Mouse (Mus musculus) ES-E14 (cell line): Measurements from ENCODE around the gene Dnttip1. TPM values are rescaled to one million over a fixed set of nuclear protein-coding genes. Genes with fewer than 3 reads are reported as not detected.

Experiments
- DNase-seq: peaks from one replicate; pipeline ENCODE4 v3.0.0-alpha.2; 2013; ENCODE audit warnings: low read depth, low spot score
- H3K27ac ChIP-seq: 2 replicates; pipeline ENCODE4 v1.5.1; 2012; ENCODE audit warnings: low read depth, mild to moderate bottlenecking, low read length, moderate library complexity, mixed read lengths; ENCODE audit not compliant: poor library complexity, insufficient read depth, severe bottlenecking
- H3K36me3 ChIP-seq: 2 replicates; pipeline ENCODE4 v1.6.1; 2012; ENCODE audit warnings: mild to moderate bottlenecking, low read length, moderate library complexity, mixed read lengths; ENCODE audit not compliant: control insufficient read depth, poor library complexity, insufficient read depth, severe bottlenecking
- H3K4me1 ChIP-seq, 2 experiments: fragments of 150-350 bp in 1 of 2; sonication (generic) in 1 of 2; 2 replicates each; pipeline ENCODE4 v1.6.1; 2012; ENCODE audit warnings: low read length in 2 of 2, mild to moderate bottlenecking in 1 of 2, mixed read lengths in 1 of 2; ENCODE audit not compliant: control insufficient read depth in 2 of 2, insufficient read depth in 2 of 2, poor library complexity in 1 of 2
- H3K4me3 ChIP-seq, 2 experiments: fragments of 150-350 bp in 1 of 2; sonication (generic) in 1 of 2; 2 replicates each; pipeline ENCODE4 v1.5.1; 2012; ENCODE audit warnings: low read length in 2 of 2, low read depth in 1 of 2, mild to moderate bottlenecking in 1 of 2, mixed read lengths in 1 of 2; ENCODE audit not compliant: insufficient read depth in 1 of 2, poor library complexity in 1 of 2, severe bottlenecking in 1 of 2
- H3K9ac ChIP-seq: 2 replicates; pipeline ENCODE4 v1.6.1; 2012; ENCODE audit warnings: low read depth, mild to moderate bottlenecking, low read length, mixed read lengths; ENCODE audit not compliant: poor library complexity, insufficient read depth, severe bottlenecking
- H3K9me3 ChIP-seq: fragments of 150-350 bp; sonication (generic); 2 replicates; pipeline ENCODE4 v1.6.1; 2012; ENCODE audit warnings: low read depth, mild to moderate bottlenecking, low read length; ENCODE audit not compliant: control insufficient read depth, insufficient read depth
- CHD2 ChIP-seq: IDR thresholded peaks from 2 replicates; pipeline ENCODE4 v1.6.1; 2014; ENCODE audit warnings: mild to moderate bottlenecking, low read depth, low read length, inconsistent platforms
- HCFC1 ChIP-seq: IDR thresholded peaks from 2 replicates; pipeline ENCODE4 v1.6.1; 2012; ENCODE audit warnings: low read length, inconsistent platforms, borderline replicate concordance; ENCODE audit not compliant: insufficient read depth
- MAFK ChIP-seq: IDR thresholded peaks from 2 replicates; pipeline ENCODE4 v1.6.1; 2014; ENCODE audit warnings: mild to moderate bottlenecking, low read depth, low read length, inconsistent platforms; ENCODE audit not compliant: insufficient read depth
- ZC3H11A ChIP-seq: IDR thresholded peaks from 2 replicates; pipeline ENCODE4 v1.6.1; 2012; ENCODE audit warnings: low read depth, mild to moderate bottlenecking, inconsistent platforms, low read length, borderline replicate concordance
- ZNF384 ChIP-seq: IDR thresholded peaks from 2 replicates; pipeline ENCODE4 v1.6.1; 2012; ENCODE audit warnings: low read depth, low read length, inconsistent platforms
- in situ Hi-C, 2 experiments: fragments of 600-800 bp; cut with MboI; formaldehyde crosslinking; loops; one replicate each; pipeline ENCODE4 v1.15.1; 2025; ENCODE audit warnings: low sequenced_read_pairs in 2 of 2, inconsistent platforms in 1 of 2; ENCODE audit not compliant: unreplicated experiment in 2 of 2
- total RNA-seq: library from RNA; depleted of rRNA; stranded (reverse); fragments of 300-350 nt; gene quantifications from 2 replicates; pipeline ENCODE4 v1.2.3, GENCODE M21; 2012

The Dnttip1 gene
- total RNA-seq, 1 experiment = 13.3 TPM

DNA sequence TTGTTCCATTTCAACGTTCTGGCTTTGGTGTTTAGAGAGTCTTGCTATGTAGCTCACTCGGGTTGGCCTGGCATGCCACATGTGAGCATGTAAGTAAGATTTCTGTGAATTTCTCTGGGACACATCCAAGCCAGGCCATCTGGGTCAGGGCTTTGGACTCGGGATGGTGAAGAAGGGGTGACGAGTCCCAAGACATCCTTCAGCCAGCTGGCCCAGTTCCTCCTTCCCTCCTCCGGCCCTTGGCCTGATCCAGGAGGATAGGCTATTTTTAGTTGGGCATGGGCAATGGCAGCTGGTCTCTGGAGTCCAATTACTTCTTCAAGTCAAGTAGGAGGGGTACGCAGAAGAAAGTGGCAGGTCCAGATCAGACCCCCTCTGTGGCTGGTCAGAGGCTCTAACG, 33.0 kb downstream of the Dnttip1 start:
- no peak overlapping the region for H3K27ac ChIP-seq

DNA sequence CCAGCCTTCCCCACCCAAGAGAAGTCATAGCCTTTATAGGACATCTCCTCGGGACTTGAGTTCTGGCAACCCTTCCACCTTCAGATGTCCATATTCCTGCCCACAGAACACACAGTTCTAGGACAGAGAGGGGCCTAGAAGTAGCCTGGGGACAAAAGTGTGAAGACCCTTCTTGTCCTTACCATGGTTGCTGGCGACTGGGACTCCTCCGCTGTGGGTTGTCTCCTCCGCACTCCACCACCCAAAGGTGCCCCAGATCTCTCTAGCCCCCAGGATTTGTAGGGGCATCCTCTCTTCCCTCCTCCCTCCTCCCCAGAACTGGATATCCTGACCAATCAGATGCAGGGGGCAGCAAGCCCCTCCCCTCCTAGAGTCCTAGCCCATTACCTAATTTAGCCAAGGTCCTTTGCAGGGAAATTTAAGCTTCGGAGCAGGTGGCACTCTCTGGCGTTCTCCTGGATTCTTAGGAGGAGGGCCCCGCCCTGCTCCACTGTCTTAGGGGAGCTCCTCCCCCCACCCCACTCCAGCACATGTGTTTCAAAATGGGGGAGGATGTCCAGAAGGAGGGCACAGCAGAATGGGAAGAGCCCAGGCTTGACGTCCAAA, 33.8 kb downstream of the Dnttip1 start, which contains the start of gene Tnnc2:
TSS of gene Tnnc2 (minus strand) at position 487 of the 606 bp plus-strand sequence.
- Histone ChIP-seq H3K4me3 (no peak within 1 kb of the TSS), H3K9ac (no peak within 1 kb of the TSS), H3K4me1 (peaks cover 0 to 10% of the 10 kb centered on the region in 2 experiments; a peak in 1 of 4 replicates), H3K9me3 (no peaks in the 10 kb centered on the region), H3K36me3 (no peaks in the 10 kb centered on the region), H3K27ac (no peak within 1 kb of the TSS)
- DNase-seq = no peak
- in situ Hi-C loops = no loop called here
- TF ChIP-seq HCFC1 (no peak), MAFK (no peak), ZNF384 (no peak), CHD2 (no peak), ZC3H11A (no peak)

More for the DNA sequence above, 33.0 kb downstream of the Dnttip1 start:
- H3K9ac ChIP-seq = no peak overlapping the region
- TF ChIP-seq MAFK = no peak
- TF ChIP-seq CHD2 = no peak
- TF ChIP-seq ZC3H11A = no peak
- no peak for TF ChIP-seq ZNF384
- TF ChIP-seq HCFC1 = no peak
- no peak overlapping the region for H3K4me3 ChIP-seq
- no peak for DNase-seq
- in situ Hi-C loops = no loop called here
- H3K4me1 ChIP-seq = peaks cover 0 to 10% of the 10 kb centered on the region in 2 experiments; a peak in 2 of 4 replicates
- H3K9me3 ChIP-seq = no peaks in the 10 kb centered on the region
- no peaks in the 10 kb centered on the region for H3K36me3 ChIP-seq

DNA sequence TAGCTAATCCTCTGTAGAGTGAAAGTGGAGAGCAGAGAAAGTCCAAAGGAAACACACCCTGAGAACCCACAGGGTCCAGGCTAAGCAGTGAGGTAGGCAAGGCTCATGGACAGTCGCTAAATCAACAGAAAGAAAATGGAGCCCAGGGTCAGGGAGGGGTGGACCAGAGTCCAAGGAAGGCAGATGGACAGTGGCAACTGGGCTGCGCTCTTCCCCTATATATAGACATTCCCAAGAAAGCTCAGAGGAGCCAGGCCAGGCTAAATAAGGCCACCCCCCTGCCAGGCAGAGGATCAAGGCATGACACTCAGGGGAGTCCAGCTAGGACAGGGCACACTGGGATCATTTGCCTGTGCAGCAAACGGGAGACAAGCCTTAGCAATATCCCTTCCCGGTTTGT, 36.1 kb downstream of the Dnttip1 start:
- Histone ChIP-seq H3K9me3 (no peaks in the 10 kb centered on the region), H3K36me3 (no peaks in the 10 kb centered on the region), H3K4me3 (no peak overlapping the region), H3K9ac (no peak overlapping the region), H3K4me1 (peaks cover 0 to 11% of the 10 kb centered on the region in 2 experiments; a peak in 2 of 4 replicates), H3K27ac (no peak overlapping the region)
- no peak for DNase-seq
- in situ Hi-C loops = no loop called here
- no peak for TF ChIP-seq MAFK
- no peak for TF ChIP-seq ZC3H11A
- no peak for TF ChIP-seq ZNF384
- TF ChIP-seq CHD2 = no peak
- no peak for TF ChIP-seq HCFC1

DNA sequence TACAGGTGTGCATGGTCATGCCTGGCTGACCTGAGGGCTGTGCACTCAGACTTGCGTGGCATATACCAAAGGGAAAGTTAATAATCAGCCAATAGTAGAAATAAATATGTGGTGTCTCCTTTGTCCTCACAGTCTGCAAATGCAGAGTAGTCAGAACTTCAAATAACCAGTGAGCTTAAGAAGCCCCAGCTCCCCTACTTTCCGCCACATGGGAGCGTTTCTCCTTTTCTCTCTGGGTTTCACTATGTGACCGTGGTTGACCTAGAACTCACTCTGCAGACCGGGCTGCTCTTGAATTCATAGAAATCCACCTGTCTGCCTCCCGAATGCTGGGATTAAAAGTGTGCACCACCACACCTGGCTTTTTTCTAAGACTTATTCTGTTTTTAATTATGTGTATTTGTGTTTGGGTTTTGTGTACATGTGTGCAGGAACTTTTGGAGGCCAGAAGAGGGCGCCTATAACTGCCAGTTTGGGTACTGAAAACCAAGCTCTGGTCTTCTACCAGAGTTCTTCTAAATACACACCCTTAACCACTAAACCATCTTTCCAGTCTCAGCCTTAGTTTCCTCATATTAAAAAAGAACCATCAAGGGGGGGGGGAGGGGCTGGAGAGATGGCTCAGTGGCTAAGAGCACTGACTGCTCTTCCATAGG, 38.3 kb downstream of the Dnttip1 start:
- Histone ChIP-seq H3K27ac (no peak overlapping the region), H3K36me3 (no peaks in the 10 kb centered on the region; the same call in 1 of the 2 replicates), H3K9ac (no peak overlapping the region), H3K9me3 (no peaks in the 10 kb centered on the region), H3K4me1 (peaks cover 4 to 19% of the 10 kb centered on the region in 2 experiments), H3K4me3 (no peak overlapping the region)
- TF ChIP-seq HCFC1 = no peak
- no peak for TF ChIP-seq MAFK
- TF ChIP-seq ZNF384 = no peak
- TF ChIP-seq ZC3H11A = no peak
- in situ Hi-C loops = no loop called here
- DNase-seq = no peak
